Mouse (Mus musculus): ENCODE measurements at regions not wholly inside any gene's neighbourhood (a gene's known extent, or its start where the extent isn't known, plus 50 kb on each side); places are given as distances from the start of the nearest gene placed in this dataset.

GRCm38 (mm10) chr17:45784496-45784895, 50.9 kb upstream of the 1600014C23Rik start:
- 85% methylated on average over 5 of the region's 5 CpGs for WGBS
- H3K4me1 ChIP-seq = no peaks in the 10 kb centered on the region
- no peak overlapping the region for H3K4me3 ChIP-seq
- H3K27me3 ChIP-seq (ENCODE audit: insufficient read depth, poor library complexity, severe bottlenecking) = peaks cover 49% of the 10 kb centered on the region
- no peaks in the 10 kb centered on the region for H3K36me3 ChIP-seq
- H3K27ac ChIP-seq = no peak overlapping the region
- no peaks in the 10 kb centered on the region for H3K9me3 ChIP-seq
- no peak for DNase-seq (ENCODE audit: low spot score)

All from heart, embryonic 10.5 days (tissue).